Mouse (Mus musculus) embryonic fibroblast, embryonic 13.5 days (primary cell): ENCODE measurements at regions not wholly inside any gene's neighbourhood (a gene's known extent, or its start where the extent isn't known, plus 50 kb on each side); places are given as distances from the start of the nearest gene placed in this dataset.

Experiments
- CTCF ChIP-seq: IDR thresholded peaks from 2 replicates; pipeline ENCODE4 v1.5.1; 2011; ENCODE audit warnings: mild to moderate bottlenecking, control low read depth, low read length, moderate library complexity, borderline replicate concordance; ENCODE audit not compliant: insufficient read depth
- POLR2A ChIP-seq: IDR thresholded peaks from 2 replicates; pipeline ENCODE4 v1.6.1; 2011; ENCODE audit warnings: low read depth, mild to moderate bottlenecking, control low read depth, low read length, moderate library complexity

GRCm38 (mm10) chr15:7692096-7692495 is 118.5 kb upstream of the Gdnf start:
- TF ChIP-seq POLR2A = no peak
- no peak for TF ChIP-seq CTCF
